Mouse (Mus musculus) embryonic facial prominence, embryonic 15.5 days (tissue): ENCODE data around the gene Golgb1. TPM values are rescaled to one million over a fixed set of nuclear protein-coding genes. Genes with fewer than 3 reads are reported as not detected.
"Not testable (repeated sequence)": the region's sequence is repeated elsewhere in the genome, so short reads cannot be mapped to it uniquely, and the experiment has no call there.

Experiments used
- ATAC-seq: fragments of 200-750 bp; cut with Nextera tagmentation; 2 replicates; pipeline ENCODE4 v1.8.0; 2017; ENCODE audit warnings: low read depth, moderate TSS enrichment; ENCODE audit not compliant: insufficient number of reproducible peaks, low FRiP score, low TSS enrichment
- H3K27ac ChIP-seq: fragments of 300-500 bp; sonication (generic); replicated peaks from 2 replicates; pipeline ENCODE4 v1.5.1; 2015; ENCODE audit warnings: mild to moderate bottlenecking, inconsistent platforms
- H3K27me3 ChIP-seq: fragments of 300-500 bp; sonication (generic); 2 replicates; pipeline ENCODE4 v1.6.1; 2015; ENCODE audit warnings: inconsistent platforms
- H3K36me3 ChIP-seq: fragments of 300-500 bp; sonication (generic); 2 replicates; pipeline ENCODE4 v1.6.1; 2015; ENCODE audit warnings: mild to moderate bottlenecking, inconsistent platforms
- H3K4me1 ChIP-seq: fragments of 300-500 bp; sonication (generic); 2 replicates; pipeline ENCODE4 v1.6.1; 2015; ENCODE audit warnings: inconsistent platforms
- H3K4me2 ChIP-seq: fragments of 300-500 bp; sonication (generic); replicated peaks from 2 replicates; pipeline ENCODE4 v1.6.1; 2015; ENCODE audit warnings: mild to moderate bottlenecking, inconsistent platforms
- H3K4me3 ChIP-seq: fragments of 300-500 bp; sonication (generic); replicated peaks from 2 replicates; pipeline ENCODE4 v1.5.1; 2015; ENCODE audit warnings: mild to moderate bottlenecking, inconsistent platforms
- H3K9ac ChIP-seq: fragments of 300-500 bp; sonication (generic); 2 replicates; pipeline ENCODE4 v1.6.1; 2015; ENCODE audit warnings: inconsistent platforms
- H3K9me3 ChIP-seq: fragments of 300-500 bp; sonication (generic); replicated peaks from 2 replicates; pipeline ENCODE4 v1.6.1; 2016; ENCODE audit warnings: inconsistent platforms
- WGBS: fragments of 180-500 bp; shearing (Covaris S2); methylation state at CpG from one replicate; pipeline ENCODE4 v1.1.7; 2015; 5-methylcytosine and 5-hydroxymethylcytosine counted together
- polyA plus RNA-seq: library from polyadenylated mRNA; unstranded; fragments of >200 nt; fragmentation: Nextera tagmentation; extraction: Ambion mirVana; gene quantifications from 2 replicates; pipeline ENCODE4 v1.2.1, GENCODE M21; 2015

Golgb1 gene
- polyA plus RNA-seq: 125 and 137 TPM in 2 replicates

- peaks cover 17% of the 10 kb centered on the region for H3K4me1 ChIP-seq
- ATAC-seq: peak; percentile 100
- H3K27me3 ChIP-seq: no peaks in the 10 kb centered on the region
- H3K9ac ChIP-seq: peak within 1 kb of the TSS; percentile 76
- peak within 1 kb of the TSS; percentile 59 for H3K4me2 ChIP-seq
- peak within 1 kb of the TSS; percentile 82 for H3K27ac ChIP-seq
- H3K9me3 ChIP-seq: no peaks in the 10 kb centered on the region
- H3K4me3 ChIP-seq: peak within 1 kb of the TSS; percentile 82
- WGBS: under 1% methylated on average over 43 of the region's 43 CpGs
- H3K36me3 ChIP-seq: peaks cover 7% of the 10 kb centered on the region
These were observed at the start of gene Golgb1, which contains the start of gene Eaf2 for GRCm38 (mm10) chr16:36874583-36875275. Gene Golgb1, plus strand, starts transcription at chr16:36875140. Gene Eaf2, minus strand, starts transcription at chr16:36875003.

GRCm38 (mm10) chr16:36827611-36828053 lies 47.3 kb upstream of the Golgb1 start:
- no peak; the same call in 1 of the 2 replicates for ATAC-seq
- peak overlapping the region; percentile 72 for H3K4me3 ChIP-seq
- 6% methylated on average over 11 of the region's 11 CpGs for WGBS
- H3K4me2 ChIP-seq: peak overlapping the region; percentile 73
- no peak overlapping the region for H3K27ac ChIP-seq
- H3K36me3 ChIP-seq: no peaks in the 10 kb centered on the region
- H3K9me3 ChIP-seq: no peaks in the 10 kb centered on the region
- peak overlapping the region; percentile 21; the same call in 1 of the 2 replicates for H3K9ac ChIP-seq
- H3K27me3 ChIP-seq: no peaks in the 10 kb centered on the region
- H3K4me1 ChIP-seq: 0 out of 2 replicates have a peak, but pooled peaks cover 4% of the 10 kb centered on the region

- Histone ChIP-seq H3K9me3 (no peaks in the 10 kb centered on the region), H3K4me1 (0 out of 2 replicates have a peak, but pooled peaks cover 4% of the 10 kb centered on the region), H3K4me2 (peak within 1 kb of the TSS; percentile 73), H3K9ac (peak within 1 kb of the TSS; percentile 82), H3K27ac (peak within 1 kb of the TSS; percentile 65; the same call in 1 of the 2 replicates), H3K27me3 (no peaks in the 10 kb centered on the region), H3K4me3 (peak within 1 kb of the TSS; percentile 72), H3K36me3 (no peaks in the 10 kb centered on the region)
- peak; percentile 98 for ATAC-seq
- under 1% methylated on average over 61 of the region's 64 CpGs for WGBS
These were observed 46.7 kb upstream of the Golgb1 start, which contains the start of gene Iqcb1 for GRCm38 (mm10) chr16:36828054-36828786. Gene Iqcb1, plus strand, starts transcription at chr16:36828385.

GRCm38 (mm10) chr16:36828820-36829219 lies 46.1 kb upstream of the Golgb1 start:
- H3K4me3 ChIP-seq: peak overlapping the region; percentile 72
- peak overlapping the region; percentile 82 for H3K9ac ChIP-seq
- WGBS: 4% methylated on average over 11 of the region's 11 CpGs
- H3K36me3 ChIP-seq: no peaks in the 10 kb centered on the region
- peak overlapping the region; percentile 73 for H3K4me2 ChIP-seq
- H3K4me1 ChIP-seq: 0 out of 2 replicates have a peak, but pooled peaks cover 4% of the 10 kb centered on the region
- H3K27me3 ChIP-seq: no peaks in the 10 kb centered on the region
- H3K27ac ChIP-seq: no peak overlapping the region
- ATAC-seq: no peak
- no peaks in the 10 kb centered on the region for H3K9me3 ChIP-seq

- H3K27ac ChIP-seq, H3K9me3 ChIP-seq, H3K9ac ChIP-seq, ATAC-seq, H3K4me3 ChIP-seq, H3K27me3 ChIP-seq, H3K4me1 ChIP-seq, H3K4me2 ChIP-seq: not testable (repeated sequence)
- peaks cover 14% of the 10 kb centered on the region; the same call in 1 of the 2 replicates for H3K36me3 ChIP-seq
- 96% methylated on average over 1 of the region's 1 CpGs for WGBS
These were observed 28.0 kb upstream of the Golgb1 start for GRCm38 (mm10) chr16:36846894-36847293.

GRCm38 (mm10) chr16:36851202-36851601 lies 23.7 kb upstream of the Golgb1 start:
- Histone ChIP-seq H3K9me3 (no peaks in the 10 kb centered on the region), H3K4me2 (no peak overlapping the region), H3K4me1 (no peaks in the 10 kb centered on the region), H3K4me3 (no peak overlapping the region), H3K9ac (no peak overlapping the region), H3K27me3 (no peaks in the 10 kb centered on the region), H3K36me3 (peaks cover 26% of the 10 kb centered on the region), H3K27ac (no peak overlapping the region)
- 91% methylated on average over 3 of the region's 3 CpGs for WGBS
- ATAC-seq: no peak

- H3K36me3 ChIP-seq: peaks cover 30% of the 10 kb centered on the region
These were observed 11.4 kb upstream of the Golgb1 start for GRCm38 (mm10) chr16:36863585-36863984.

GRCm38 (mm10) chr16:36869442-36869841 lies 5.5 kb upstream of the Golgb1 start:
- Histone ChIP-seq H3K27ac (no peak overlapping the region), H3K36me3 (peaks cover 33% of the 10 kb centered on the region), H3K4me1 (peaks cover 6% of the 10 kb centered on the region), H3K9ac (no peak overlapping the region), H3K27me3 (no peaks in the 10 kb centered on the region), H3K4me2 (no peak overlapping the region), H3K4me3 (no peak overlapping the region), H3K9me3 (no peaks in the 10 kb centered on the region)
- no peak for ATAC-seq
- 89% methylated on average over 2 of the region's 2 CpGs for whole genome bisulfite sequencing

More at GRCm38 (mm10) chr16:36863585-36863984, 11.4 kb upstream of the Golgb1 start:
- Histone ChIP-seq H3K9me3 (no peaks in the 10 kb centered on the region), H3K27me3 (no peaks in the 10 kb centered on the region), H3K4me2 (no peak overlapping the region), H3K4me3 (no peak overlapping the region), H3K9ac (no peak overlapping the region), H3K4me1 (no peaks in the 10 kb centered on the region), H3K27ac (no peak overlapping the region)
- 94% methylated on average over 3 of the region's 3 CpGs for WGBS
- ATAC-seq: no peak

GRCm38 (mm10) chr16:36875276-36875851 lies 424 bp downstream of the Golgb1 start:
- peaks cover 7% of the 10 kb centered on the region for H3K36me3 ChIP-seq
- H3K9me3 ChIP-seq: no peaks in the 10 kb centered on the region
- peak overlapping the region; percentile 76 for H3K9ac ChIP-seq
- H3K27me3 ChIP-seq: no peaks in the 10 kb centered on the region
- H3K4me2 ChIP-seq: peak overlapping the region; percentile 59
- H3K4me3 ChIP-seq: peak overlapping the region; percentile 82
- H3K27ac ChIP-seq: peak overlapping the region; percentile 74
- peak; percentile 66 for ATAC-seq
- H3K4me1 ChIP-seq: peaks cover 17% of the 10 kb centered on the region
- WGBS: under 1% methylated on average over 48 of the region's 48 CpGs

- H3K27me3 ChIP-seq: no peaks in the 10 kb centered on the region
- no peak overlapping the region for H3K4me3 ChIP-seq
- H3K9ac ChIP-seq: no peak overlapping the region
- no peaks in the 10 kb centered on the region for H3K9me3 ChIP-seq
- peaks cover 17% of the 10 kb centered on the region for H3K4me1 ChIP-seq
- whole genome bisulfite sequencing: 64% methylated on average over 5 of the region's 5 CpGs
- H3K4me2 ChIP-seq: no peak overlapping the region
- ATAC-seq: no peak
- H3K27ac ChIP-seq: no peak overlapping the region
- H3K36me3 ChIP-seq: peaks cover 1% of the 10 kb centered on the region
These were observed 2.4 kb downstream of the Golgb1 start for GRCm38 (mm10) chr16:36877316-36877715.
